Mouse (Mus musculus) kidney, embryonic 14.5 days (tissue): ENCODE data around the gene Abcg4. TPM values are rescaled to one million over a fixed set of nuclear protein-coding genes. Genes with fewer than 3 reads are reported as not detected.

ENCODE experiments used
- ATAC-seq: fragments of 200-750 bp; cut with Nextera tagmentation; 2 replicates; pipeline ENCODE4 v1.8.0; 2017; ENCODE audit warnings: moderate number of reproducible peaks, mild to moderate bottlenecking, moderate TSS enrichment, moderate library complexity; ENCODE audit not compliant: low FRiP score, low TSS enrichment
- H3K27ac ChIP-seq: fragments of 300-500 bp; sonication (generic); 2 replicates; pipeline ENCODE4 v1.5.1; 2014; ENCODE audit warnings: low read depth, mild to moderate bottlenecking, low read length, moderate library complexity, mixed read lengths
- H3K27me3 ChIP-seq: fragments of 300-500 bp; sonication (generic); 2 replicates; pipeline ENCODE4 v1.6.1; 2014; ENCODE audit warnings: mild to moderate bottlenecking, low read length; ENCODE audit not compliant: control insufficient read depth, insufficient read depth
- H3K36me3 ChIP-seq: fragments of 300-500 bp; sonication (generic); 2 replicates; pipeline ENCODE4 v1.6.1; 2014; ENCODE audit warnings: low read length, mixed read lengths; ENCODE audit not compliant: control insufficient read depth, insufficient read depth
- H3K4me1 ChIP-seq: fragments of 300-500 bp; sonication (generic); 2 replicates; pipeline ENCODE4 v1.6.1; 2014; ENCODE audit warnings: low read length, mixed read lengths; ENCODE audit not compliant: control insufficient read depth, insufficient read depth
- H3K4me2 ChIP-seq: fragments of 300-500 bp; sonication (generic); replicated peaks from 2 replicates; pipeline ENCODE4 v1.6.1; 2014; ENCODE audit warnings: low read depth, mild to moderate bottlenecking, low read length
- H3K4me3 ChIP-seq: fragments of 300-500 bp; sonication (generic); 2 replicates; pipeline ENCODE4 v1.5.1; 2014; ENCODE audit warnings: mild to moderate bottlenecking, low read length
- H3K9ac ChIP-seq: fragments of 300-500 bp; sonication (generic); 2 replicates; pipeline ENCODE4 v1.6.1; 2014; ENCODE audit warnings: low read depth, mild to moderate bottlenecking, low read length, moderate library complexity
- H3K9me3 ChIP-seq: fragments of 300-500 bp; sonication (generic); 2 replicates; pipeline ENCODE4 v1.6.1; 2016; ENCODE audit warnings: low read length; ENCODE audit not compliant: control insufficient read depth
- WGBS: fragments of 180-500 bp; shearing (Covaris S2); extraction: QIAGEN DNeasy Blood & Tissue Kit; methylation state at CpG from one replicate; pipeline ENCODE4 v1.1.7; 2014; 5-methylcytosine and 5-hydroxymethylcytosine counted together
- polyA plus RNA-seq: library from polyadenylated mRNA; unstranded; fragments of >200 nt; fragmentation: Nextera tagmentation; extraction: Ambion mirVana; gene quantifications from 2 replicates; pipeline ENCODE4 v1.2.1, GENCODE M21; 2014

Gene Abcg4
- polyA plus RNA-seq, 1 experiment from 2014 or later = 2.7 TPM

DNA sequence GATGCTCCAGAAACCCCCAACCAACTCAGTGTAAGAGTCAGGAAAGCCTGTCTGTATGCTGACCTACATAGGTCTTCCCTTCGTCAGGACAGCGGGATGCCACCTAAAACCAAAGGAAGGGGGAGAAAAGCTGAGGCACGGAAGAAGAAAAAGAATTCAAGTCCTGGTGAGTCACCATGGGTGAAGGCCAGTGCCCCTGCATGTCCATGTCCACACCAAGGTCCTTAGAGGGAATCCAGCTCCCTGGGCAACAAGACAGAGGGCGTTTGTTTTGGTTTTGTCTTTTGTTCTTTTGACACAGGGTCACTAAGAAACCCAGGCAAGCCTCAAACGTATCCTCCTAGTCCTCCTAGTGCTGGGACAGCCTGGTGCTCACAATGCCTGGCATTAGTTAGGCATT, 47.5 kb downstream of the Abcg4 start:
- no peaks in the 10 kb centered on the region for H3K36me3 ChIP-seq

DNA sequence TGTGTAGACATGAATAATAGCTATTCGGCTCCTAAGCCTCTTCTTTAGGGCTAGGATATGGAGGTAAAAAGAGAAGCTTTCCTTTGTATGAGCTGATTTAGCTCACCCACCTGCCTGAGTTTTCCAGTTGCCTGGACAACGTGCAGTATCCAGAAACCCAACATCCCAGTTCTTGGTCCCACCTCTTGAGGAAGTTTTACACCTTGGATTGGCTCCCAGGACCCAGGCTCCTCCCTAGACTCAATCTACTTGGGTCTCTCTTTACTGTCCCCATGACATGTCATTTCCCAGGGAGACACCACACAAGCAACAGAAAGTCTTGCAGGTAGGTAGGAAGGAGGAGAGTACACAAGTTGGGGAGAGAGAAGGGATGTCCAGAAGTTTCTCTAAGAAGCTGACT, 48.0 kb downstream of the Abcg4 start, which contains the start of gene Ccdc153:
Gene Ccdc153, plus strand, starts transcription at position 278 of the 400 bp plus-strand sequence.
- H3K4me2 ChIP-seq = no peak within 1 kb of the TSS
- H3K36me3 ChIP-seq = no peaks in the 10 kb centered on the region
- no peaks in the 10 kb centered on the region for H3K27me3 ChIP-seq
- H3K4me3 ChIP-seq = no peak within 1 kb of the TSS
- ATAC-seq = no peak
- H3K27ac ChIP-seq = no peak within 1 kb of the TSS
- H3K9ac ChIP-seq = no peak within 1 kb of the TSS
- 67% methylated on average over 2 of the region's 2 CpGs for WGBS
- peaks cover 9% of the 10 kb centered on the region; the same call in 1 of the 2 replicates for H3K4me1 ChIP-seq
- H3K9me3 ChIP-seq = no peaks in the 10 kb centered on the region

More for the DNA sequence above, 47.5 kb downstream of the Abcg4 start:
- Histone ChIP-seq H3K9me3 (no peaks in the 10 kb centered on the region), H3K27me3 (no peaks in the 10 kb centered on the region), H3K9ac (no peak overlapping the region), H3K4me1 (peaks cover 5% of the 10 kb centered on the region; the same call in 1 of the 2 replicates), H3K4me3 (no peak overlapping the region), H3K4me2 (no peak overlapping the region), H3K27ac (no peak overlapping the region)
- WGBS = 64% methylated on average over 5 of the region's 5 CpGs
- ATAC-seq = no peak

DNA sequence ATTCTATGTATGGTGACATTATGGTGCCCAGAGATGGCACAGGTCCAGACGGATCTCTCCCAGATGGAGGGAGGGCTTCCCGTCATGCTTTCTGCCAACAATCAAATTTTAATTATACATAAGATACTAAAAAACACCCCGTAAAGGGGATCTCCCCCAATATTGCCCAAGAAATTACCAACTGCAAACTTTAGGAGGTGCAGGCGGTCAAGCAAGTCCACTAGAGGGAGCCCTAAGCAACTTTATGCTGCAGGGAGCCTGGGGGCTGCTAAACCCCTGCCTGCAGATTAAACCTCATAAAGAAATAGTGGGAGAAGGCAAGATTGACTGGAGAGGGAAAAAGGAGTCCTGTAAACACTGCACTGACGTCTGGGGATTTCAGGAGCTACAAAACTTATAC, 49.0 kb downstream of the Abcg4 start:
- ATAC-seq = no peak
- H3K4me3 ChIP-seq = no peak overlapping the region
- no peaks in the 10 kb centered on the region for H3K9me3 ChIP-seq
- no peaks in the 10 kb centered on the region for H3K36me3 ChIP-seq
- H3K4me1 ChIP-seq = peaks cover 9% of the 10 kb centered on the region; the same call in 1 of the 2 replicates
- H3K9ac ChIP-seq = no peak overlapping the region
- no peaks in the 10 kb centered on the region for H3K27me3 ChIP-seq
- 10% methylated on average over 5 of the region's 5 CpGs for WGBS
- H3K4me2 ChIP-seq = no peak overlapping the region
- H3K27ac ChIP-seq = no peak overlapping the region

DNA sequence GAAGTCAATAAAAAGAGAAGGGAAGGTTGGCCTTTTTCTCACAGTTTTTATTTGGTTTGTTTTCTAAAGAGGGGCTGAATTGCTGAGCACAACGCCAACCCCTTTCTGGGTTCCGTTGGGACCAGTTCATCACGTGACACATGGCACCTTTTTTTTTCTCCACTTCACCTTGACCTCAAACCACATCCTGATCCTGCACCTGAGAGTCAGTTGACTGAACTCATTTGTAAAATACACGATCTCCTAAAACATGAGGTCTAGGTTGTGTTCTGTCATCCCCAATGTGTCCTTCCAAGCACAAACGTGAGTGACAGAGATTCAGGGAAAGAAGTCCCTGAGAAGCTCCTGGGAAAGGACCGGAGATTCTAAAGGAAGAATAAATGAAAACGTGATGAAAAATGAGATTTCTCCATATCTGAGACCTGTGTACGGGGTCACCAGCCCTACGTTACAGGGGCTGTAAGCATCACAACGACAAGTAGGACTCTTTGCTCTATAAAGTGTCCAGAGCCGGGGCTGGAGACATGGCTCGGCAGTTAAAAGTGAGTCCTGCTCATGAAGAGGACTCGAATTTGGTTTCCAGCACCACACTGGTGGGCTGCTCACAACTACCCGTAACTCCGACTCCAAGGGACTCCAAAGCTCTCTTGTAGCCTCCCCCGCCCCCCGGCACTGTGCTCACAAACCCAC, 49.8 kb downstream of the Abcg4 start:
- ATAC-seq = no peak
- Histone ChIP-seq H3K9ac (no peak overlapping the region), H3K4me2 (no peak overlapping the region), H3K4me3 (no peak overlapping the region), H3K9me3 (no peaks in the 10 kb centered on the region), H3K36me3 (no peaks in the 10 kb centered on the region), H3K27ac (no peak overlapping the region), H3K27me3 (no peaks in the 10 kb centered on the region), H3K4me1 (peaks cover 9% of the 10 kb centered on the region; the same call in 1 of the 2 replicates)
- WGBS = 78% methylated on average over 17 of the region's 17 CpGs

DNA sequence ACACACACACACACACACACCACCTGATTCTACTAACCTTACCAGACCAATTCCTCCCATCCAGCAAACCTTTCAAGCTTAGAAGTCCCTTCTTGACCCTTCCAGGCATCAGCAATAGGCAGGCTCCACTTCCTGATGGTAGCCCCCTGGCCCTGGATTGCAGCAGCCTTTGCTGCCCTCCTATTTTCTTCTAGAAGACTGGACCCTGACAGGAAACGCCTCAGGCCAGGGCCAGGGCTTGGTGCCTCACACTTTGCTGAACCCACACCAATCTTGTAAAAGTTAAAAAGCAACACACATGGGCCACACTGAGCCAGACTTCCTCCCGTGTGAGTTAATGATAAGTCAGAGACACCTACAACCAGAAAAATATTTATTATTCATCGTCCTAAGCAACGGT, 51.3 kb downstream of the Abcg4 start:
- H3K9me3 ChIP-seq = no peaks in the 10 kb centered on the region
- no peak overlapping the region for H3K4me2 ChIP-seq
- H3K27me3 ChIP-seq = no peaks in the 10 kb centered on the region
- no peak overlapping the region for H3K4me3 ChIP-seq
- no peak for ATAC-seq
- H3K4me1 ChIP-seq = peaks cover 13% of the 10 kb centered on the region; the same call in 1 of the 2 replicates
- no peak overlapping the region for H3K9ac ChIP-seq
- H3K36me3 ChIP-seq = no peaks in the 10 kb centered on the region
- peak overlapping the region; percentile 51; the same call in 1 of the 2 replicates for H3K27ac ChIP-seq
- WGBS = 49% methylated on average over 4 of the region's 4 CpGs

DNA sequence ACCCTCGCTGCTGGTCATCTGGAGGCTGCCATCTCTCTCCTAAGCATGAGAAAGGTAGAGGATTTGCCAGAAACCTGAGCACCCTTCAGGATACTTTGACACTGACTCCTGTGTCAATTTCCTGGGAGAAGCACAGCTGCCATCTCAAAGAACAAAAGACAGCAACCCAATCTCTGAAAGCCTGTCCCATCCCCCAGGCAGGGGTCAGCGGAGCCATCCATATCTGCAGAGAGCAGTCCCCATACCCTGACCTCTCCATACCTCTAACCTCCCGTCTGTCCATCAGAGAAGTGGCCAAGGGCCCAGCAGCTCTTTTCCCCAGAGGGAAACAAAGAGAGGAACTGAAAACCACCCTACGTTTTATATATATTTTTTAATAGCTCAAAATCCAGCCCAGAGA, 51.8 kb downstream of the Abcg4 start:
- 43% methylated on average over 4 of the region's 4 CpGs for WGBS
- Histone ChIP-seq H3K9me3 (no peaks in the 10 kb centered on the region), H3K4me3 (no peak overlapping the region), H3K4me2 (no peak overlapping the region), H3K4me1 (peaks cover 17% of the 10 kb centered on the region; the same call in 1 of the 2 replicates), H3K9ac (no peak overlapping the region), H3K36me3 (no peaks in the 10 kb centered on the region), H3K27me3 (no peaks in the 10 kb centered on the region), H3K27ac (peak overlapping the region; percentile 67)
- no peak for ATAC-seq

GRCm38 (mm10) chr9:44234479-44235427, 53.7 kb downstream of the Abcg4 start:
- peaks cover 19% of the 10 kb centered on the region; the same call in 1 of the 2 replicates for H3K4me1 ChIP-seq
- H3K9me3 ChIP-seq = no peaks in the 10 kb centered on the region
- peak; percentile 47 for ATAC-seq
- 24% methylated on average over 19 of the region's 19 CpGs for WGBS
- peak overlapping the region; percentile 50; the same call in 1 of the 2 replicates for H3K9ac ChIP-seq
- H3K4me2 ChIP-seq = peak overlapping the region; percentile 50
- no peaks in the 10 kb centered on the region for H3K27me3 ChIP-seq
- peak overlapping the region; percentile 91 for H3K4me3 ChIP-seq
- H3K27ac ChIP-seq = peak overlapping the region; percentile 65; the same call in 1 of the 2 replicates
- H3K36me3 ChIP-seq = no peaks in the 10 kb centered on the region

GRCm38 (mm10) chr9:44233802-44234478, 54.5 kb downstream of the Abcg4 start, which contains the start of gene Cbl:
TSS of gene Cbl (minus strand) at chr9:44234049.
- no peaks in the 10 kb centered on the region for H3K36me3 ChIP-seq
- no peaks in the 10 kb centered on the region for H3K27me3 ChIP-seq
- no peaks in the 10 kb centered on the region for H3K9me3 ChIP-seq
- H3K9ac ChIP-seq = peak within 1 kb of the TSS; percentile 92
- H3K4me1 ChIP-seq = peaks cover 19% of the 10 kb centered on the region; the same call in 1 of the 2 replicates
- peak; percentile 95 for ATAC-seq
- peak within 1 kb of the TSS; percentile 91 for H3K4me3 ChIP-seq
- under 1% methylated on average over 61 of the region's 76 CpGs for WGBS
- peak within 1 kb of the TSS; percentile 94 for H3K27ac ChIP-seq
- H3K4me2 ChIP-seq = peak within 1 kb of the TSS; percentile 67
